Mouse (Mus musculus) bone marrow macrophage, adult 2 months (primary cell): ENCODE results near the gene Gcgr.

Source experiments
- CTCF ChIP-seq: IDR thresholded peaks from 2 replicates; pipeline ENCODE4 v1.5.1; 2012; ENCODE audit warnings: low read depth, mild to moderate bottlenecking, low read length, moderate library complexity
- POLR2A ChIP-seq: IDR thresholded peaks from 2 replicates; pipeline ENCODE4 v1.6.1; 2012; ENCODE audit warnings: mild to moderate bottlenecking, low read depth, low read length, borderline replicate concordance

GRCm38 (mm10) chr11:120575046-120575445, 44.5 kb downstream of the Gcgr start:
- no peak for TF ChIP-seq POLR2A
- TF ChIP-seq CTCF, result no peak
